Mouse (Mus musculus) lung, postnatal 0 days (tissue): ENCODE data around the gene H13.

Source experiments
- CTCF ChIP-seq: IDR thresholded peaks from 2 replicates; pipeline ENCODE4 v1.5.1; 2016; ENCODE audit warnings: antibody characterized with exemption, mild to moderate bottlenecking
- EP300 ChIP-seq: IDR thresholded peaks from 2 replicates; pipeline ENCODE4 v1.6.1; 2016; ENCODE audit warnings: antibody characterized with exemption, mild to moderate bottlenecking, control low read depth

- TF ChIP-seq CTCF (no peak), EP300 (no peak)
Measured at GRCm38 (mm10) chr2:152637381-152637780, 31.9 kb upstream of the H13 start.
